Mouse (Mus musculus) mature B cell (primary cell): ENCODE data around the gene Tcf7l2.

Source experiments
- in situ Hi-C: fragments of 300-500 bp; cut with MboI; formaldehyde crosslinking; loops from 2 replicates; pipeline ENCODE4 v1.14.3; 2019

Gene Tcf7l2

DNA sequence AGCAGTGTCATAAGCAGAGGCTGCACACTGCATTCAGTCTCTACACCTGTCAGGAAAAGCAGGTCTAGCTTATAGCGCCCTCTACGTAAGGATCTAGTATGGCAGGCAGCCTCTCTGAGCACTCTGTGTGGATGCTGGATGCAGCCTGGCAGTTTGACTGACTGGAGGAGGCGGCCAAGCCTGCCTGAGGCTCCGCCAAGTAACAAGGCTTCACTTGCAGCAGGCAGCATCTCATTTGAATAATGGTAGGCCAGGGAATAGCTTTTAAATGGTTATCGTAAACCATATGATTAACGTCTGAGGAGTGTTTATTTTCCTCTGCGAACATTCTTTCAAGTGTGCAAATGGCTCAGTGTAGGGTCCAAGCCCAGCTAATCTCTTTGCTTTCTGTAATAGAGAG, 167.4 kb downstream of the Tcf7l2 start:
- in situ Hi-C loops, result no loop called here

DNA sequence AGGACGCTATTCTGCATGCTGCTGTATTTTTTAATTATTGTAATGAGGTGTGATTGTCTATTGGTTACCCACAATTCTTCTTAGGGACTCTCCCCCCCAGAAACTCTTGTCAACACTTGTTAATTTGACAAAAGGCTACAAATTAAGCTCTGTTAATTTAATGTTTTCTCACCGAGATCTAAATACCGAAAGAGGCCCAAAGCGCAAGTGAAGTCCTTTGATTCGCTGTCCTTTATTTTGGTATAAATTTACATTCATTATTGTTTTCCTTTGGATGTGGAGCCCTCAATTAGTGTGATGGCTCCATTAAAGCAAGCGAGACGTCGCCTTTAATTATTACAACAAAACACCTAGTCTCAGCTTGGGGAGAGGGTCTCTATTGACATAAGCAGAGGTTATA, 170.3 kb downstream of the Tcf7l2 start:
- in situ Hi-C loops, result no loop called here

- in situ Hi-C loops, result no loop called here
Observed at GRCm38 (mm10) chr19:55912813-55913212, 171.2 kb downstream of the Tcf7l2 start.

GRCm38 (mm10) chr19:55913585-55913984, 172.0 kb downstream of the Tcf7l2 start:
- in situ Hi-C loops, result no loop called here

- in situ Hi-C loops, result no loop called here
Observed at GRCm38 (mm10) chr19:55914614-55915211, 173.1 kb downstream of the Tcf7l2 start.

- in situ Hi-C loops, result no loop called here
Observed at GRCm38 (mm10) chr19:55915506-55915905, 173.9 kb downstream of the Tcf7l2 start.

GRCm38 (mm10) chr19:55916211-55916610, 174.6 kb downstream of the Tcf7l2 start:
- in situ Hi-C loops, result no loop called here

- in situ Hi-C loops, result no loop called here
Observed at GRCm38 (mm10) chr19:55923789-55924426, 182.3 kb downstream of the Tcf7l2 start.

DNA sequence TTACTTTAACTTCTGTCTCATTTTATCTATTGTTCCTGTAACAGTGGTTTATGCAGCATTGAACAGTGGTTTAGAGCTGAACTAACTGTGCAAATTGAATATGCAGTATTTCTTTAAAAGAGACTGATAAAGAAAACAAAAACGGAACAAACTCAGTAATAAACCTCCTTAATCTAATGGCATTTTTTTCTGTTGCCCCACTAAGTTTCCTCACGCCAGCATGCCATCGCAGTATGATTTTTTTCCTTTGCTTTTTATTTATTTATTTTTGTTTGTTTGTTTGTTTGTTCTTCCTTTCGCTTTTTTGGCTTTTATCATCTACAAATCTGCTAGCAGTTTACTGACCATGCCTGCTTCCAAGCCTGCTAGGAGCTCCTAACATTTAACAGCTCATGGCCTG, 183.2 kb downstream of the Tcf7l2 start:
- in situ Hi-C loops, result no loop called here

DNA sequence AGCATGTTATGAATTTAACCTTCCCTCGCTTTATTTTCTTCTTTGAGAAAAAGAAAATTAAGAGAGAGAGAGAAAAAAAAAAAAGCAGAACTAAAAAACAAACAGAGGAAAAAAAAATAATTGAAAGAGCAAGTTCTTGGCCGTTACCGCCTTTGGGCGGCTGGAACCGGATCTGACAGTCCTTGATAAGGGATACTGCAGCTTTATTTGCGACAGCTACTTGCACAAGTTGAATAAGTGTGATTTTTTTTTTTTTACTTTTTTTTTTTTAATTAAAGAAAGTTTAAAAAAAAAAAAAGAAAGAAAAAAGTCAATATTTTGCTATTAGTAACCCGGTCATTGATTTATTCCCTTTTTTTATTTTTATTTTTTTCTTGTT, 183.8 kb downstream of the Tcf7l2 start:
- in situ Hi-C loops, result no loop called here

DNA sequence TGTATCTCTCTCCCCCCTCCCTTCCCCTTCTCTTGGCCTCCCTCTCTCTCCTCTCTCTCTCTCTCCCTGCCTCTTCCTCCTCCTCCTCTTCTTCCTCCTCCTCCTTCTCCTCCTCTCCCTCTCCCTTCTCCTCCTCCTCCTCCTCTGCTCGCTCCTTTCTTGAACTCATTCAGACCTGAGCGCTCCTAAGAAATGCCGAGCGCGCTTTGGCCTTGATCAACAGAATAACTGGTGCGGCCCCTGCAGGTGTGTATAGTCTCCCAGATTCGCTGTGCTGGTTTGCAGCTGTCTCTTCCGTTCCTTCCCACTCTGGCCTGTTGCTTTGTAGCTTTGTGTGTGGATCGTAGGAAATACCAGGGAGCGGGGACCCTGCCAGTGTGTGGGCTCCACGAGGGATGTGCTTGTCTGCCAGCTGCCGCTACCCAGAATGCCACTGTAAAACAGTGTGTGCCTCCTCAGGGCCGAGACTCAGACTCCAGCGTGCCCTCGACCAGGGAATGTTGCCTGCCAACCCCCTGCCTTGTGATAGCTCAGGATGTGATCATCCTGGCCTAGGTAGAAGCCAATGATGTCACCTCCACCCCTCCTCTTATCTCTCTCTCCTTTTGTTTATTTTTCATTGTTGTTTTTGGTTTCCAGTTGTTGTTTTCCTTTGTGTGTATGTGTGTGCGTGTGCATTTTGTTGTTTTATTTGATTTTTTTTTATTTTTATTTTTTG, 184.3 kb downstream of the Tcf7l2 start:
- in situ Hi-C loops, result no loop called here

GRCm38 (mm10) chr19:55926858-55927673, 185.4 kb downstream of the Tcf7l2 start:
- in situ Hi-C loops, result no loop called here

DNA sequence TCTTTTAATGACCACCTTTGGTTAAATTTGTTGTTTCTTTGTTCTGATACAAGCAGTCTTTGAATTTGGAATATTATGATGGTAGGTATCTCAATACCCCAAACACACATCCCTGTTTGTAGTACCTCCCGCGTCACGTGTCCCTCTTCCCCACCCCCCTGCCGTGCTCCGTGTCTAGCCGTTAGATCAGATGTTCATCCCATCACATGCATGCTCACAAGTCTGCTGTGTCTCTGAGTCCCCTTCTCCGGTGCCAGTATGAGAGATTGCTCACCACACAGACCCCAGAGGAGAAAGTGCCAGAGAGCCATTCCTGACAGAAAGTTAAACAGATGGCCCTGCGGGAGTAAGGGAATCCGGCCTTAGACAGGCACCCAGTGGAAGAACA, 186.0 kb downstream of the Tcf7l2 start:
- in situ Hi-C loops, result no loop called here

DNA sequence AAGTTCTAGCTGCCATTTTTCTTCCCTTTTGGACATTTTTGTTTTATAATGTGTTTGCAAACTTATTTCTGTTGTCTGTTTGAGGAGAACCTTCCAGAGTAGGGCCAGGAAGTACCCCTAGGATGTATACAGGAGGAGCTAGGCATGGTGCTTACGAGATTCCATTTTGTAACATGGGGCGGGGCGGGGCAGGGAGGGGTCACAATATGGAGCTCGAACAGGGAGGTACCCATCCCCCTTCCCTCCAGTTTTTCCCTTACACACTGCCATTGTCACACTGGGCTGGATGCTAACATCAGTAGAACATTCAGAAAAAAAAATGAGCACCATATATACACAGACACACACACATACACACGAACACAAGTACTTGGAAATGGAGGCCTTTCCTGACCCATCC, 187.1 kb downstream of the Tcf7l2 start:
- in situ Hi-C loops, result no loop called here

- in situ Hi-C loops, result no loop called here
Observed at GRCm38 (mm10) chr19:55931642-55932041, 190.0 kb downstream of the Tcf7l2 start.

- in situ Hi-C loops, result no loop called here
Observed at GRCm38 (mm10) chr19:55933947-55934729, 192.5 kb downstream of the Tcf7l2 start.

GRCm38 (mm10) chr19:55934730-55935003, 193.0 kb downstream of the Tcf7l2 start:
- in situ Hi-C loops, result no loop called here

- in situ Hi-C loops, result no loop called here
Observed at GRCm38 (mm10) chr19:55937026-55937425, 195.4 kb downstream of the Tcf7l2 start.

- in situ Hi-C loops, result no loop called here
Observed at GRCm38 (mm10) chr19:55938254-55939046, 196.8 kb downstream of the Tcf7l2 start.

DNA sequence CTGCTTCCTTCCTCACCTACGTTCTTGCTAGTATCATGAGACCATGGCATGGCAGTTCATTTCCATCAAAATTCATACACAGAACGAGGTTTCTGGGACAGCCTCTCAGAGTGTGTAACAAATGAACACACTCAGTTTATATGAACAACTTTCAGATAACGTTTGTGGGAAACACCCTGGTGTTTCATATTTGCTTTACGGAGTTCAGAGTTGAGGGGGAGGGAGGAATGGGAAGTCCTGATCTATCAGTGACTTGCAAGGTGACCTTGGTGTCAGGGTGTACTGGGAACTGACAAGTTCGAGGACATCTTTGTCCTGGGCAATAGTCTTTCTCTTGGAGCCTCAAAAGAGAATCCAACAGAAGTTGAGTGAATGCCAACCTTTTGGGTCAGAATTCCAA, 197.5 kb downstream of the Tcf7l2 start:
- in situ Hi-C loops, result no loop called here

DNA sequence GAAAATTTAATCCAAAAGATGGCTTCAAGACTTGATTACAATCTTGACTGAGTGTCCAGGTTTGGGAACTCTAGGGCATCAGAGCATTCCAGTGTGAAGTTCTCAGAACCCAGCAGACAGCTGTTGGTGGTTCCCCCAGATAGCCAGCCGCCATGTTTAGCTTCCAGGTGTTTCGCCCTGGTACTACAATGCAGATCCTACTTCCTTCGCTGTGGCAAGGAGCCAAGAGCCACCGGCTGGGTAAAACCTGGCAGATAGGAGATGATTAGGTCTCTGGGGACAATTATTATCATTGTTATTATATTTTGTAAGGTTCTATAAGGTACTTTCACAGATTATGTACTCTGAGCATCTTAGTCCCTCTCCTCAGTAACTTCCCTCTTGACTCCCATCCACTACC, 198.1 kb downstream of the Tcf7l2 start:
- in situ Hi-C loops, result no loop called here
